Mouse (Mus musculus) limb, embryonic 13.5 days (tissue): ENCODE results near the gene Eef1a1. TPM values are rescaled to one million over a fixed set of nuclear protein-coding genes. Genes with fewer than 3 reads are reported as not detected.
A peak's percentile ranks its signal among the peaks of the same experiment; 100 is the strongest.
"Not testable (repeated sequence)": the region's sequence is repeated elsewhere in the genome, so short reads cannot be mapped to it uniquely, and the experiment has no call there.

Experiments used
- ATAC-seq: fragments of 200-750 bp; cut with Nextera tagmentation; 2 replicates; pipeline ENCODE4 v1.8.0; 2017; ENCODE audit warnings: low read depth, moderate number of reproducible peaks, moderate TSS enrichment; ENCODE audit not compliant: low FRiP score
- H3K27ac ChIP-seq: fragments of 300-500 bp; sonication (generic); 2 replicates; pipeline ENCODE4 v1.5.1; 2015; ENCODE audit warnings: inconsistent platforms, mild to moderate bottlenecking, moderate library complexity
- H3K27me3 ChIP-seq: fragments of 300-500 bp; sonication (generic); 2 replicates; pipeline ENCODE4 v1.6.1; 2015; ENCODE audit warnings: mild to moderate bottlenecking, inconsistent platforms
- H3K36me3 ChIP-seq: fragments of 300-500 bp; sonication (generic); 2 replicates; pipeline ENCODE4 v1.6.1; 2015; ENCODE audit warnings: inconsistent platforms, mild to moderate bottlenecking, moderate library complexity
- H3K4me1 ChIP-seq: fragments of 300-500 bp; sonication (generic); 2 replicates; pipeline ENCODE4 v1.6.1; 2015; ENCODE audit warnings: inconsistent platforms
- H3K4me2 ChIP-seq: fragments of 300-500 bp; sonication (generic); replicated peaks from 2 replicates; pipeline ENCODE4 v1.6.1; 2015; ENCODE audit warnings: inconsistent platforms, mild to moderate bottlenecking, moderate library complexity
- H3K4me3 ChIP-seq: fragments of 300-500 bp; sonication (generic); 2 replicates; pipeline ENCODE4 v1.5.1; 2015; ENCODE audit warnings: moderate library complexity, mild to moderate bottlenecking, inconsistent platforms
- H3K9ac ChIP-seq: fragments of 300-500 bp; sonication (generic); 2 replicates; pipeline ENCODE4 v1.6.1; 2015; ENCODE audit warnings: mild to moderate bottlenecking, inconsistent platforms
- H3K9me3 ChIP-seq: fragments of 300-500 bp; sonication (generic); 2 replicates; pipeline ENCODE4 v1.6.1; 2016; ENCODE audit warnings: inconsistent platforms
- WGBS: fragments of 180-500 bp; shearing (Covaris S2); methylation state at CpG from one replicate; pipeline ENCODE4 v1.1.7; 2015; 5-methylcytosine and 5-hydroxymethylcytosine counted together
- polyA plus RNA-seq: library from polyadenylated mRNA; unstranded; fragments of >200 nt; fragmentation: Nextera tagmentation; extraction: Ambion mirVana; gene quantifications from 2 replicates; pipeline ENCODE4 v1.2.1, GENCODE M21; 2015

The Eef1a1 gene
- polyA plus RNA-seq, 1 experiment from 2014 or later, result 5,052 TPM

DNA sequence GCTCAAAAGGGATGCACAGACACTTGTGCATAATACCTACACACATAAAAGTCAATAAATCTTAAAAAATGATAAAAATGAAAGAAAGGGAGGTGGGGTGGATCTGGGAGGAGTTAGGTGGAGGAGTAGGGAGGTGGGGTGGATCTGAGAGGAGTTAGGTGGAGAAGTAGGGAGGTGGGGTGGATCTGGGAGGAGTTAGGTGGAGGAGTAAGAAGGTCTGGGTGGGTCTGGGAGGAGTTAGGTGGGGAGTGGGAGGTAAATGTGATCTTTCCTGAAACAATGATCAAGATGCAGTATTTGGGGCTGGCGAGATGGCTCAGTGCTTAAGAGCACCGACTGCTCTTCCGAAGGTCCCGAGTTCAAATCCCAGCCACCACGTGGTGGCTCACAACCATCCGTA lies 16.3 kb upstream of the Eef1a1 start:
- Histone ChIP-seq H3K36me3 (no peaks in the 10 kb centered on the region), H3K4me2 (no peak overlapping the region), H3K27me3 (no peaks in the 10 kb centered on the region), H3K9ac (no peak overlapping the region), H3K27ac (no peak overlapping the region), H3K4me3 (no peak overlapping the region), H3K4me1 (peaks cover 9% of the 10 kb centered on the region), H3K9me3 (no peaks in the 10 kb centered on the region)
- ATAC-seq, result no peak
- WGBS, result 91% methylated on average over 6 of the region's 6 CpGs

DNA sequence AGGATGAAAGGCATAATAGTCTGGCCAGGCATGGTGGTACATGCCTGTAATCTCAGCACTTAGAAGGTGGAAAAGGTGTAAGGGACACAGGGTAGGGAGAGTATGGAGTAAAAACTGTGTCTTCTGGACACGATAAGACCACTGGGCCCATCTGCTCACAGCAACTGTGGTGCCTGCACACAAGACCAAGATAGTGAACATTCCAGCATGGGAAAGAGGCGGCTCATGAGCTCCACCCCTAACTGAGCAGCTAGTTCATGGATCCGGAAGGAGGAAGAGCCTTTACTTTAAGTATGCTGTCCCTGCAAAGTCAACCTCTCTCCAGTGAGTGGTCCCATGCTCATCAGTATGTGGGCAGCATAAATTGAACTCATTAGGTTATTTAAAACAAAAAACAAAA lies 15.7 kb upstream of the Eef1a1 start:
- Histone ChIP-seq H3K4me3 (no peak overlapping the region), H3K27ac (no peak overlapping the region), H3K36me3 (no peaks in the 10 kb centered on the region), H3K27me3 (no peaks in the 10 kb centered on the region), H3K9ac (no peak overlapping the region), H3K9me3 (no peaks in the 10 kb centered on the region), H3K4me2 (no peak overlapping the region), H3K4me1 (peaks cover 11% of the 10 kb centered on the region)
- 66% methylated on average over 3 of the region's 3 CpGs for WGBS
- ATAC-seq, result no peak

DNA sequence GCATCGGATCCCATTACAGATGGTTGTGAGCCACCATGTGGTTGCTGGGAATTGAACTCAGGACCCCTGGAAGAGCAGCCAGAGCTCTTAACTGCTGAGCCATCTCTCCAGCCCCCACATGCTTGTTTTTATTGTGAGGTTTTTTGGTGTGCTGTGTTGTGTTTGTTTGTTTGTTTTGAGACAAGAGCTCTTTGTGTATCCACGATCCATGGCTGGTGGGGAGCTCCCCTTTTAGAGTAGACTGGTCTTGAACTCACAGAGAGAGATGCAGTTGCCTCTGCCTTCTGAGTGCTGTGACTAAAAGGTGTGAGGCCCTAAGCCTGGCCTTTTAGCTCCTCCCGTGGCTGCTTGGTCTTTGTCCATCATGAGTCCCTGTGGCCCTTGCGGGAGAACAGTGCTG lies 15.2 kb upstream of the Eef1a1 start:
- H3K27me3 ChIP-seq, result no peaks in the 10 kb centered on the region
- H3K4me3 ChIP-seq, result no peak overlapping the region
- H3K4me1 ChIP-seq, result peaks cover 11% of the 10 kb centered on the region
- 79% methylated on average over 4 of the region's 4 CpGs for WGBS
- H3K9me3 ChIP-seq, result no peaks in the 10 kb centered on the region
- H3K36me3 ChIP-seq, result no peaks in the 10 kb centered on the region
- ATAC-seq, result no peak
- H3K27ac ChIP-seq, result no peak overlapping the region
- no peak overlapping the region for H3K9ac ChIP-seq
- no peak overlapping the region for H3K4me2 ChIP-seq

DNA sequence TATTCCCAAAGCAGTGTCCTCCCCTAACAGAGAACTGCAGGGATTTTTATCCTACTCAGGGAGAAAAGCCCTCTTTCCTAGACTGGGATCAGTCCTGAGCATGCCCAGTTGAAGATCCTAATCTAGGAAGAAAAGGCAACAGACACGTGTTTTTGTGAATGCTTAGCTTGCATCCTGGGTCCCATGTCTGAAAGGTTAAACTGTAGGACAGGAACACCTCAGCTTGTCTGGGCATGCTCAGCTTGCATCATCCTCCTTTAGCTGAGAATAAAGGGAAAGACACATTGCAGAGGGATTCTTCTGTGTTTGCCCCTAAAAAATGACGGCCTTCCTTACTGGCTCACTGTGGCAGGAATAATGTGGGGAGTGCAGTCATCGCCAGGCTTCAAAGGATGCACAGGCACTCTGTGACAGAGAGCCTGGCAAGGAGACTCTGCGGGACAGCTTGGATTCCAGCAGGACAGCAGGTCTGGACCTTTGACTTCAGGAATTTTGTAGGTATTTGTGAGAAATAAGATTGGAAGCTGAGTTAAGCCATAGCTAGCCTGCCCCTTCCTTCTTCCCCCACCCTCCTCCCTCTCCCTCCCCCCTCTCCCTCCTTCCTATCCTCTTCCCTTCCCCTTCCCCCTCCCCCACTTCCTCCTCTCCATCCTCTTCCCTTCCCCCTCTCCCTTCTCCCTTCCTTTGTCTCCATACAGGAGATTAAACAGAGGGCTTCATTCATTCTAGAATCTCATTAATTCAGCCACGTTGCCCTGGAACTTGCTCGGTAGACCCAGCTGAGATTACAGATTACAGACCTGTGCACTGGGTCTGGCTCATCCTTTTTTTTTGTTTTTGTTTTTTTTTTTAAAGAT lies 14.5 kb upstream of the Eef1a1 start:
- H3K4me3 ChIP-seq, result no peak overlapping the region
- no peaks in the 10 kb centered on the region for H3K9me3 ChIP-seq
- H3K36me3 ChIP-seq, result no peaks in the 10 kb centered on the region
- H3K4me1 ChIP-seq, result peaks cover 11% of the 10 kb centered on the region
- 0 out of 2 replicates have a peak, but pooled peaks have one; percentile 4 for ATAC-seq
- H3K4me2 ChIP-seq, result no peak overlapping the region
- no peaks in the 10 kb centered on the region for H3K27me3 ChIP-seq
- no peak overlapping the region for H3K9ac ChIP-seq
- H3K27ac ChIP-seq, result no peak overlapping the region
- 14% methylated on average over 6 of the region's 6 CpGs for WGBS

DNA sequence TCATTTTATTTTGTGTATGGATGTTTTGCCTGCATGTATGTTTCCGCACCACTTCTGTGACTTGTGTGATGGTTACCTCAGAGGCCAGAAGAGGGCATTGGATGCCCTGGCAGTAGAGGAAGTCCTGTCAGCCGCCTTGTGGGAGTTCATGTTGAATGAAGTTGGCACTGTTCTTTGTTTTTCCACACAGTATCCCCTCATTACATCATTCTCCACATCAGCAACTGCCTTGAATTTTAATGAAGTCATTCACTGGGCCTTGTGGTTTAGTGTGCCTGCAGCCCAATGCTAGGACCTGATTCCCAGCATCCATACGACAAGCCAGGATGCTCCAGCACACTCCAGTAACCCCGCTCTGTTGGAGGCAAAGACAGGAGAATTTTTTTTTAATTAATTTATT lies 12.3 kb upstream of the Eef1a1 start:
- no peak overlapping the region for H3K9ac ChIP-seq
- no peaks in the 10 kb centered on the region for H3K36me3 ChIP-seq
- no peaks in the 10 kb centered on the region for H3K27me3 ChIP-seq
- 85% methylated on average over 4 of the region's 4 CpGs for WGBS
- H3K9me3 ChIP-seq, result no peaks in the 10 kb centered on the region
- peaks cover 11% of the 10 kb centered on the region for H3K4me1 ChIP-seq
- no peak overlapping the region for H3K27ac ChIP-seq
- H3K4me2 ChIP-seq, result no peak overlapping the region
- no peak overlapping the region for H3K4me3 ChIP-seq
- ATAC-seq, result no peak

DNA sequence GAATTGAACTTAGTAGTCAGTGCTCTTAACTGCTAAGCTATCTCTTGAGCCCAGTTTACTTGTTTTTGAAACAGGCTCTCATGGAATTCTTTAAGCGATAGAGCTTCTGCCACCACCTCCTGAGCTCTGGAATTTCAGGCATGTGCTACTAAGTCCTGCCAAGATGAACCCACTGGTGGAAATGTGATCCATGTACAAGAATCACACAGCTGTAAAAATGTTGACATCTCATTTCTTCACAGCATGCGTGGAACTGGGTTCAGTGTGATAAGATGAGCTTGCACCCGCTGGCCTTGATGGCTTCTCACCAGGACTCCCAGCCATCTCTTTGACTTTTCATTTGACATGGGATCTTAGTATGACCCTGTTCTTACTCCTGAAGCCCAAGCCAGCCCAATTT lies 11.4 kb upstream of the Eef1a1 start:
- no peak overlapping the region for H3K4me3 ChIP-seq
- no peaks in the 10 kb centered on the region for H3K36me3 ChIP-seq
- H3K27ac ChIP-seq, result no peak overlapping the region
- no peaks in the 10 kb centered on the region for H3K9me3 ChIP-seq
- no peaks in the 10 kb centered on the region for H3K27me3 ChIP-seq
- ATAC-seq, result no peak
- peaks cover 11% of the 10 kb centered on the region for H3K4me1 ChIP-seq
- no peak overlapping the region for H3K4me2 ChIP-seq
- no peak overlapping the region for H3K9ac ChIP-seq
- 62% methylated on average over 3 of the region's 3 CpGs for WGBS

DNA sequence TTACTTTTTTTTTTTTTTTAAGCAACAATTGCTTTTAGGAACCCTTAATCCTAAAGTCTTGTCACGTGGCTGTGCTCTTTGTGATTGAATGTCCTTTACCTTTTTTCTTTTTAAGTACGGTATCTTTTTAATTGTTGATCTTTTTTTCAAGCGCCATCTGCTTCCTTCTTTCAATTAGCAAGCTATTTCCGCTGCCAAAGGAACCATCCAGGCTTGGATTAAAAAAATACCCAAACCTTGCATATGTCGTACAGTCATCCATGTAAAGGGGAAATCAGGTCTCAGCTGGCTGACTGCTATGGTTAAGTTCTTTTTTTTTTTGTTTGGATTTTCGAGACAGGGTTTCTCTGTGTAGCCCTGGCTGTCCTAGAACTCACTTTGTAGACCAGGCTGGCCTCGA lies 4.2 kb upstream of the Eef1a1 start:
- Histone ChIP-seq H3K9ac (no peak overlapping the region), H3K36me3 (no peaks in the 10 kb centered on the region), H3K4me2 (no peak overlapping the region), H3K27me3 (no peaks in the 10 kb centered on the region), H3K4me1 (no peaks in the 10 kb centered on the region), H3K9me3 (no peaks in the 10 kb centered on the region), H3K4me3 (no peak overlapping the region), H3K27ac (no peak overlapping the region)
- no peak for ATAC-seq
- 87% methylated on average over 7 of the region's 7 CpGs for WGBS

DNA sequence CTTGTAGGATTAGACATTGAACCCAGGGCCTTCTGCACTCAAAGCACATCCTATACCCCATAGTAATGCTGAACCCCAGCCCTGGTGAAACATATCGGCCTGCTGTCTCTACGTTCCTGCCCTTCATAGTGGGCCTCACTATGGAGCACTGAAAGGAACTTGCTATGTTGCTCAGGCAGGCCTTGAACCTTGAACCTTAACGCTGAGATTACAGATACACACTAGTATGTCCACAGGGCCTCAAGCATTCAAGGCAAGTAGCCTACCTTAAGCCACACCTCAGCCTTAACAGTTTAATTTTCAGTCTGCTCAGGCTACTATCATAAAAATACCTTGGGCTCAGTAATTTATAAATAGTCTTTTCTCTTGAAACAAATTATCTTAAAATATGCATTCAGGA lies 3.3 kb upstream of the Eef1a1 start:
- Histone ChIP-seq H3K4me3 (no peak overlapping the region), H3K9ac (no peak overlapping the region), H3K9me3 (no peaks in the 10 kb centered on the region), H3K27ac (no peak overlapping the region), H3K27me3 (no peaks in the 10 kb centered on the region), H3K4me1 (no peaks in the 10 kb centered on the region), H3K4me2 (no peak overlapping the region), H3K36me3 (no peaks in the 10 kb centered on the region)
- no peak for ATAC-seq
- WGBS, result 90% methylated on average over 3 of the region's 3 CpGs

DNA sequence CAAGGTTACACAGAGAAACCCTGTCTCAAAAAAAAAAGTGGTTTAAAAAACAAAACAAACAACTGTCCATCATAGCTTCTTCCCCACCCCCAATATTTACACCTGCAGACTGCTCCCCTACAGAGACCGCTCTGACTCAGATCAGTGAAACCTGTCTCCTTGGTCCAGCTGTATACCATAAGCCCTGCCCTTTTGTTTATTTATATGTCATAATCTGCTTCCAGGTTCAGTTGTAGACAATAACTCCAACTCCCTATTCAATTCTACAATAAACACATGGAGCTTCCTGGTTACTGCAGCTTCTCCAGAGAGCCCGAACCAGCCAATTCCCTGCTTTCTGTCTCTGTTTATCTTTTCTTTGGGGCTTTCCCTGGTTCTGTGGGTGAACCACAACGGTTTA lies 2.2 kb upstream of the Eef1a1 start:
- Histone ChIP-seq H3K4me3 (no peak overlapping the region), H3K4me1 (no peaks in the 10 kb centered on the region), H3K27ac (no peak overlapping the region), H3K4me2 (no peak overlapping the region), H3K9ac (no peak overlapping the region), H3K9me3 (no peaks in the 10 kb centered on the region), H3K27me3 (no peaks in the 10 kb centered on the region), H3K36me3 (no peaks in the 10 kb centered on the region)
- WGBS, result 88% methylated on average over 3 of the region's 3 CpGs
- no peak for ATAC-seq

DNA sequence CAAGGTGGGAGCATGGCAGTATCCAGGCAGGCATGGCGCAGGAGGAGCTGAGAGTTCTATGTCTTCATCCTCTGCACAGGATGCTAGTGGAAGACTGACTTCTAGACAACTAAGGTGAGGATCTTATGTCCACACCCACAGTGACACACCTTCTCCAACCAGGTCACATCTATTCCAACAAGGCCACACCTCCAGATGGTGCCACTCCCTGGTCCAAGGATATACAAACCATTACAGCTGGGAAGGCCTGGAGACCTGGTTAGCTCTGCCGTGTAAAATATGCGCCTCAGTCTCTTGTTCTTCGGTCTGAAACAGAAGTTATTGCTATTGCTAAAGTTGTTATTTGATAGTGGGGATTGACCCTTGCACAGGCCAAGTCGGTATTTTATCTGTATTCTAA lies 930 bp downstream of the Eef1a1 start:
- 92% methylated on average over 5 of the region's 5 CpGs for WGBS
- H3K4me1 ChIP-seq, H3K4me2 ChIP-seq, H3K9ac ChIP-seq, H3K4me3 ChIP-seq, H3K36me3 ChIP-seq, H3K27me3 ChIP-seq, ATAC-seq, H3K27ac ChIP-seq, H3K9me3 ChIP-seq: not testable (repeated sequence)

DNA sequence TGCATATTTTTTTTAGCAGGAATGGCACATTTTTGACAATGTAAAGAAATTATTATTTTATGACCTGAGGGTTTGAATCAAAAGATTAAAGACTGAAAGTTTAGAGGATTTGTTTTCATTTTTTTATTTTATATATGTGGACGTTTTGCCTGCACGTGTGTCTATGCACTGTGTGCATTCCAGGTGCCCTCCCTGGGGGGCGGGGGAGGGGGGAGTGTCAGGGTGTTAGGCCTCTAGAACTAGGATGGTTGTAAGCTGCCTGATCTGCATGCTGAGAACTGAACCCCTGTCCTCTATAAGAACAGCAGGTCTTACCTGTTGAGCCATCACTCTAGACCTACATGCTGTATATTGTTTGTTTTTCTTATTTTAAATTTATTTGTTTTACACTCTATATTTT lies 4.3 kb downstream of the Eef1a1 start:
- Histone ChIP-seq H3K27ac (no peak overlapping the region), H3K9me3 (no peaks in the 10 kb centered on the region), H3K4me1 (peaks cover 10% of the 10 kb centered on the region), H3K4me2 (no peak overlapping the region), H3K36me3 (peaks cover 9% of the 10 kb centered on the region), H3K9ac (no peak overlapping the region), H3K27me3 (no peaks in the 10 kb centered on the region), H3K4me3 (no peak overlapping the region)
- ATAC-seq, result no peak
- 57% methylated on average over 3 of the region's 3 CpGs for WGBS

DNA sequence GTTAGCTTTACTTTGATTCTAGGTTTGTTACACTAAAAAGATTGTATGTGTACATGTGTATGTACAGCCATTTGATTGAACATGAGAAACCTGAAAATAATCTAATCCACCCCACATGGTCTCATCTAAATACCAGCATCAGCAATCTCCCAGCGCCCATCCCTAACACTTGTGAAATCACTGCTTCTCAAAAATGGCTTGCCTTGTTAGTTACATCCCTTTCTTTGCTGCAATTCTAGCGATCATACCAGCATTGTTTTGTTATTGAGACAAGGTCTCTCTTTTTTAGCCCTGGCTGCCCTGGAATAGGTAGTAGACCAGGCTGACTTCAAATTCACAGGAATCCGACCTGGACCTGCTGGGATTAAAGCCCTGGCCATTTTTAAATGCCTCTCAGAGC lies 6.6 kb downstream of the Eef1a1 start:
- Histone ChIP-seq H3K36me3 (peaks cover 29% of the 10 kb centered on the region), H3K27ac (peak overlapping the region; percentile 99), H3K9ac (peak overlapping the region; percentile 85), H3K4me3 (peak overlapping the region; percentile 97), H3K4me2 (peak overlapping the region; percentile 62), H3K27me3 (no peaks in the 10 kb centered on the region), H3K4me1 (peaks cover 26% of the 10 kb centered on the region), H3K9me3 (no peaks in the 10 kb centered on the region)
- WGBS, result 9% methylated on average over 3 of the region's 3 CpGs
- no peak for ATAC-seq
